Comparison of ENCODE assay signal across 11 mouse cellular contexts in the genomic region with DNA sequence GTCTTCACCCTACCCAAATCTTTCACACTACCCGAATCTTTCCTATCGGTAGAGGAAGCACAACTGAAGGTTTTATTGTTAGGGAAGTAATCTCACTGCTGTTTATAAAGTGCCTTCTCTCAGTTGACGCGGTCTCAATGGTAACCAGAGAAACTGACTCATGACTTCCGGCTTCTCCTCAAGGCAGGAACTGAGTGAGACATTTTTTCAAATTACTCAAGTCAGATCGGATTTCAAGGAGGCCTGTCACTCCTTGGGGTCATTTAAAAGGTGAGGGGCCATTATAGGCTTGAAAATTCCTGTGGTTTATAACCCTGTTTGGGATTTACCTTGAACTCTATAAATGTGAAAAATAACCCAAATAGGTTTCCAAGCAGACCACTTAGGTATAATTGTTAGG.
DNase-seq lines count a peak whose midpoint lies in the region; ATAC-seq and TF ChIP-seq lines count a peak whose summit lies in the region.
"Had no signal": no experiment of that assay in that cellular context is flagged by ENCODE, and none has a peak within 500 bp of the region (broad histone marks: within the 10 kb centered on the region; RNA-seq: fewer than 3 reads in every experiment).

No protein-coding gene starts in this region.

- no peaks in the 10 kb centered on the region; the same call in 1 of the 2 replicates for H3K4me1 ChIP-seq in lung, postnatal 0 days (ENCODE audit: insufficient read depth, low read depth, low read length)

- no peak for TF ChIP-seq CTCF in lung, postnatal 0 days (IDR thresholded peaks at IDR 0.05)

- no peak overlapping the region for H3K4me3 ChIP-seq in lung, postnatal 0 days (ENCODE audit: low read depth, low read length)
- H3K4me3 ChIP-seq: neural tube, embryonic 15.5 days had no signal

- peak; percentile 6 for DNase-seq in adrenal gland, postnatal 10 days
- DNase-seq in adrenal gland, postnatal 25 days, result no peak
- peak; percentile 10 for DNase-seq in urinary bladder, postnatal 14 days (ENCODE audit: low spot score)
- no peak for DNase-seq in urinary bladder, adult 18-20 months (ENCODE audit: low spot score in 2 of 2)
- DNase-seq in lung, postnatal 0 days (ENCODE audit: low spot score), result peak; percentile 85
- no peak for DNase-seq in right cerebral cortex, postnatal 4 days
- DNase-seq in layer of hippocampus, postnatal 36 days, result no peak
- no peak for DNase-seq in gastrocnemius, postnatal 25 days
- DNase-seq: cerebellum, adult 2 months had no signal

- 22% methylated on average over 6 of the region's 6 CpGs for WGBS in lung, postnatal 0 days

- no peaks in the 10 kb centered on the region for H3K9me3 ChIP-seq in lung, postnatal 0 days (ENCODE audit: low read length)
- H3K9me3 ChIP-seq: neural tube, embryonic 15.5 days had no signal

- peak; percentile 73 for ATAC-seq in lung, postnatal 0 days
- ATAC-seq: hindbrain, embryonic 16.5 days had no signal

- peak; percentile 50; the same call in 1 of the 2 replicates for TF ChIP-seq EP300 in lung, postnatal 0 days (IDR thresholded peaks at IDR 0.05)

- no peaks in the 10 kb centered on the region for H3K27me3 ChIP-seq in lung, postnatal 0 days (replicated peaks; ENCODE audit: insufficient read depth, low read length)
- H3K27me3 ChIP-seq: neural tube, embryonic 15.5 days had no signal

- H3K36me3 ChIP-seq in lung, postnatal 0 days (ENCODE audit: insufficient read depth, low read length), result no peaks in the 10 kb centered on the region
- H3K36me3 ChIP-seq: neural tube, embryonic 15.5 days had no signal

- H3K4me2 ChIP-seq in lung, postnatal 0 days (replicated peaks; ENCODE audit: low read depth, low read length), result no peak overlapping the region
- H3K4me2 ChIP-seq: neural tube, embryonic 15.5 days had no signal

- no peak overlapping the region for H3K27ac ChIP-seq in lung, postnatal 0 days (ENCODE audit: low read length)
- H3K27ac ChIP-seq: neural tube, embryonic 15.5 days had no signal

- no peak overlapping the region for H3K9ac ChIP-seq in lung, postnatal 0 days (replicated peaks; ENCODE audit: low read depth)
- H3K9ac ChIP-seq: neural tube, embryonic 15.5 days had no signal

Comparison
In these comparisons a context has a peak if more than half of its experiments do, and no peak if none do; other contexts are left out.
1. DNase-seq: peak in adrenal gland, postnatal 10 days (single experiment), urinary bladder, postnatal 14 days (single experiment) and lung, postnatal 0 days (single experiment); none in adrenal gland, postnatal 25 days (single experiment), urinary bladder, adult 18-20 months (0 of 2), right cerebral cortex, postnatal 4 days (single experiment), layer of hippocampus, postnatal 36 days (0 of 2) and gastrocnemius, postnatal 25 days (single experiment).